Mouse (Mus musculus) cerebellum, adult 2 months (tissue): Measurements from ENCODE around the gene Snd1.

Source experiments
- CTCF ChIP-seq: fragments of 200-500 bp; IDR thresholded peaks from 2 replicates; pipeline ENCODE4 v1.5.1; 2011; ENCODE audit warnings: low read depth, mild to moderate bottlenecking, control low read depth, low read length, moderate library complexity, borderline replicate concordance; ENCODE audit not compliant: insufficient read depth
- POLR2A ChIP-seq: fragments of 200-500 bp; IDR thresholded peaks from 2 replicates; pipeline ENCODE4 v1.6.1; 2011; ENCODE audit warnings: low read length, control low read depth, borderline replicate concordance; ENCODE audit not compliant: insufficient read depth

DNA sequence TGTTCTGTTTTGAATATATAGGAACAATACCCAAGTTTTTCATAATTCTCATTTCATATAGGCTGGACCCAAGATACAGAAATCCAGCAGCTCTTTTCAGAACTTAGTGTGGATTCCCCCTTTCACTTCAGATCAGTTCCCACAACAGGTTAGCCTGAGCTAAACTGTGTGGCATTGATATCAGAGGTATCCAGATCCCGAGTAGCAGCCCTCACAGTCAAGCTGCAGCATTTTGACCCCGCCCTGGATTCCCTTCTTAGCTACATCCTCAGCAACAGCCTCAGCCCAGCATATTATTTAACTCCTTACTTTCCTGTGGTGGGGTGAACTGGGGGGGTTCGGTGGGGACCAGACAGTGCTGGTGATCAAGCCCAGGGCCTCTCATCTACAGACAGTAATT, 128.5 kb downstream of the Snd1 start:
- TF ChIP-seq CTCF = no peak
- no peak for TF ChIP-seq POLR2A
